Mouse (Mus musculus): ENCODE data around the gene Anks1b. TPM values are rescaled to one million over a fixed set of nuclear protein-coding genes. Genes with fewer than 3 reads are reported as not detected.

The Anks1b gene
- polyA plus RNA-seq, 1 experiment = 0.19 TPM

DNA sequence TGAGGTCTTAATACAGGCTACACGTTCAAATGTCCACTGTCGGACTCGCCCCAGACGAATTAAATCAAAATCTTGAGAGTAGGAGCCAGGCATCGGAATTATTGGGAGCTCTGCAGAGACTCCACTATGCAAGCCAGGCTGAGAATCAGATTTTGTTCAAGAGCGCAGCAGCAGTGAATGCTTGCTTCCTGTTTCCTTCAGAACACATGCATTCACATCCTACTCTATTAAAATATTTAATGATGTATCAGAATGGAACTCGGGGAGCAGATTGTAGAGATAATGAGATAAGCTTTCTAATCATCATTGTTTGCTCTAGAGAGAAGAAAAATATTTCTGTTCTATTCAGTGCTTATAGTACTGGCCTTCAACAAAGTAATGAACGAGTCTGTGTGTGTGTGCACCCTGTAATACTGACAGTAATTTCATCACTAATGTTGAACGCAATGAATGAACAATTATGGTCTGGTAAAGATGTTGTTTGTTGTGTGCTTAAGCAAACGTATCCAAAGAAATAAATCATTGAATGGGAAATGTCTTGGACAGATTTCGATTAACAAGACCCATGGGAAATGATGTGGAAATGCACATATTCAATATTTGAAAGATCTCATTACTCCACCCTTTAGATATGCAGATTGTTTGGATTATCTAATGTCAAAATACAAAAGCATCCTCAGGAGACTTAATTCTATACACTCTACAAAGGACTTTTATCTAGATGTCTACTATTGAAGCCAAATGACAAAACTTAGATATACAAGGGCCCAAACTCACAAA lies 835.7 kb downstream of the Anks1b start:
- WGBS = 74% methylated on average over 11 of the region's 11 CpGs
- Histone ChIP-seq H3K4me3 (ENCODE audit: extremely low read depth, insufficient read depth, insufficient read length) (no peak overlapping the region), H3K36me3 (ENCODE audit: control insufficient read depth, insufficient read depth, low read length) (no peaks in the 10 kb centered on the region), H3K4me1 (ENCODE audit: control insufficient read depth, insufficient read depth, insufficient read length) (no peaks in the 10 kb centered on the region), H3K27me3 (ENCODE audit: control insufficient read depth, insufficient read depth, low read length) (no peaks in the 10 kb centered on the region), H3K27ac (ENCODE audit: insufficient read depth, low read length) (no peak overlapping the region)
- TF ChIP-seq POLR2A (IDR thresholded peaks at IDR 0.05; ENCODE audit: low read depth, low read length) (no peak), CTCF (IDR thresholded peaks at IDR 0.05; ENCODE audit: extremely low read depth, insufficient read depth, insufficient read length, insufficient replicate concordance) (no peak)
- DNase-seq (ENCODE audit: low read depth in 1 of 2, low spot score in 2 of 2) = no peak

DNA sequence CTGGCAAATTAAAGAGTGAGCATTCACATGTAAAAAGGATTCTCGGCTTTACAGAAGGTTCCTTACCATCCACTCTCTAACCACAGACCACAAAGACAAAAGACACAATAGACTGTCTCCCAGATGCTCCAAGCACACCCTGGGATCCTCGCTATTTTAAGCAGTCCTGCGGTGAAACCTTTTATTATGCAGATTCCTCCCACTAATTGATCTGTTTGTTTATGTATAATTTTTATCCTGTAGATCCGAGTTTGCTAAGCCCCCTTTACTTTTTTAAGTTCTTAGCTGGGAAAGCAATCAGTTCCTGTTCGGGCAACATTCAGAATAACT lies 836.3 kb downstream of the Anks1b start:
- DNase-seq (ENCODE audit: low read depth in 1 of 2, low spot score in 2 of 2) = no peak
- Histone ChIP-seq H3K36me3 (ENCODE audit: control insufficient read depth, insufficient read depth, low read length) (no peaks in the 10 kb centered on the region), H3K4me3 (ENCODE audit: extremely low read depth, insufficient read depth, insufficient read length) (no peak overlapping the region), H3K27ac (ENCODE audit: insufficient read depth, low read length) (no peak overlapping the region), H3K27me3 (ENCODE audit: control insufficient read depth, insufficient read depth, low read length) (no peaks in the 10 kb centered on the region), H3K4me1 (ENCODE audit: control insufficient read depth, insufficient read depth, insufficient read length) (no peaks in the 10 kb centered on the region)
- 40% methylated on average over 5 of the region's 5 CpGs for WGBS
- TF ChIP-seq CTCF (IDR thresholded peaks at IDR 0.05; ENCODE audit: extremely low read depth, insufficient read depth, insufficient read length, insufficient replicate concordance) (no peak), POLR2A (IDR thresholded peaks at IDR 0.05; ENCODE audit: low read depth, low read length) (no peak)

DNA sequence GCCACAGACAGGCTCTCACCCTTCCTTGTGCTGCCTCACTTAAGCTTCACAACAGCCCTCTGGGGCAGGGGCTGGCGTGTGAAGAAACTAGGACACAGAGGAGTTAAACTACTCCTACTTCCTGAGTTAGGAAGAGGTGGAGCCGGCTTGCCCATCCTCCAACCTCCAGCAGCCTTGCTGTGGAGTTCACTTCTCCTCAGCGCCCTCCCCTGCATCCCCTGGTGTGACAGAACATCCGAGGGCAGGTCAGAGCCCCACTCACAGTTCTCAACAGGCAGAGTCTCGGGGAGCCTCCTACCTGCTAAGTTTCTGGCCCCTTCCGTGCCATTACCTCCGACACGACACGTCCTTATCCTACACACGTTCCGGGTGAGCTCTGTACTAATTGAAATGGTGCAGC lies 844.7 kb downstream of the Anks1b start:
- Histone ChIP-seq H3K4me1 (ENCODE audit: control insufficient read depth, insufficient read depth, insufficient read length) (no peaks in the 10 kb centered on the region), H3K4me3 (ENCODE audit: extremely low read depth, insufficient read depth, insufficient read length) (no peak overlapping the region), H3K27ac (ENCODE audit: insufficient read depth, low read length) (no peak overlapping the region), H3K27me3 (ENCODE audit: control insufficient read depth, insufficient read depth, low read length) (no peaks in the 10 kb centered on the region), H3K36me3 (ENCODE audit: control insufficient read depth, insufficient read depth, low read length) (no peaks in the 10 kb centered on the region)
- 51% methylated on average over 11 of the region's 11 CpGs for WGBS
- no peak for TF ChIP-seq POLR2A (IDR thresholded peaks at IDR 0.05; ENCODE audit: low read depth, low read length)
- no peak for TF ChIP-seq CTCF (IDR thresholded peaks at IDR 0.05; ENCODE audit: extremely low read depth, insufficient read depth, insufficient read length, insufficient replicate concordance)
- no peak for DNase-seq (ENCODE audit: low read depth in 1 of 2, low spot score in 2 of 2)

DNA sequence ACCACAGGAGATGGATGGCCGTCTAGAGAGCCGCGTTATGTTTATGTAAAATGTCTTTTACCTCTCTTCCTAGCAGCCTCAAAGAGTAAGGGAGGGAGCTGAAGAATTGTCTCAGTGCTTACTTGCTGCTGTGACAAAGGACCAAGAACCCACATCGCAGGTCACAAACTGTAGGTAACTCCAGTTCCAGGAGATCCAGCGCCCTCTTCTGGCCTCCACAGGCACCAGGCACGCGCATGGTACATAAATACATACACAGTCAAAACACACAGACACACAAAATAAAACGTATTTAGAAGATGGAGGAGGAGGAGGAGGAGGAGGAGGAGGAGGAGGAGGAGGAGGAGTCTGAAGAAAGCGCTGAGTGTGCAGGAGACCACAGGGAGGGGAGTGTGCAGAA lies 845.4 kb downstream of the Anks1b start:
- 88% methylated on average over 9 of the region's 9 CpGs for WGBS
- Histone ChIP-seq H3K27ac (ENCODE audit: insufficient read depth, low read length) (no peak overlapping the region), H3K27me3 (ENCODE audit: control insufficient read depth, insufficient read depth, low read length) (no peaks in the 10 kb centered on the region), H3K4me3 (ENCODE audit: extremely low read depth, insufficient read depth, insufficient read length) (no peak overlapping the region), H3K36me3 (ENCODE audit: control insufficient read depth, insufficient read depth, low read length) (no peaks in the 10 kb centered on the region), H3K4me1 (ENCODE audit: control insufficient read depth, insufficient read depth, insufficient read length) (no peaks in the 10 kb centered on the region)
- TF ChIP-seq POLR2A (IDR thresholded peaks at IDR 0.05; ENCODE audit: low read depth, low read length) = no peak
- no peak for TF ChIP-seq CTCF (IDR thresholded peaks at IDR 0.05; ENCODE audit: extremely low read depth, insufficient read depth, insufficient read length, insufficient replicate concordance)
- DNase-seq (ENCODE audit: low read depth in 1 of 2, low spot score in 2 of 2) = no peak

DNA sequence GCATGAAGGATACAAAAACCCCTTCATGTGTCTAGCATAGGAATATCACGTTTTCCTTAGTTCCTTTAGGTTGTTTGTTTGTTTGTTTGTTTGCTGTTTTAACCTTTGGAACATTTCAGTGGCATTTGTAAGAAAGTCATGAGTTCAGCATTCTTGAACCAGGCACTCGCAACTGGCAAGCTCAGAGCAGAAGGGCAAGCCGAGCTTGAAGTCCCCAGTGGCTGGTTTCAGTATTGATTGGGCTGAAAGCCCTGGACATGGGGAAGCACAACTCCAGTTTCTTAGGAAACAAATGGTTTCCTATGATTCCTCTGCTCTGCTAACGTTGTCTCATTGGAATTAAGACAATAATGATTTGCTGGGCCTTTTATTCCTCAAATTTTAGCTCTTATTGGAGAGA lies 846.7 kb downstream of the Anks1b start:
- no peak for DNase-seq (ENCODE audit: low read depth in 1 of 2, low spot score in 2 of 2)
- Histone ChIP-seq H3K4me1 (ENCODE audit: control insufficient read depth, insufficient read depth, insufficient read length) (no peaks in the 10 kb centered on the region), H3K27me3 (ENCODE audit: control insufficient read depth, insufficient read depth, low read length) (no peaks in the 10 kb centered on the region), H3K27ac (ENCODE audit: insufficient read depth, low read length) (no peak overlapping the region), H3K36me3 (ENCODE audit: control insufficient read depth, insufficient read depth, low read length) (no peaks in the 10 kb centered on the region), H3K4me3 (ENCODE audit: extremely low read depth, insufficient read depth, insufficient read length) (no peak overlapping the region)
- TF ChIP-seq CTCF (IDR thresholded peaks at IDR 0.05; ENCODE audit: extremely low read depth, insufficient read depth, insufficient read length, insufficient replicate concordance) (no peak), POLR2A (IDR thresholded peaks at IDR 0.05; ENCODE audit: low read depth, low read length) (no peak)
- WGBS = 58% methylated on average over 4 of the region's 4 CpGs

DNA sequence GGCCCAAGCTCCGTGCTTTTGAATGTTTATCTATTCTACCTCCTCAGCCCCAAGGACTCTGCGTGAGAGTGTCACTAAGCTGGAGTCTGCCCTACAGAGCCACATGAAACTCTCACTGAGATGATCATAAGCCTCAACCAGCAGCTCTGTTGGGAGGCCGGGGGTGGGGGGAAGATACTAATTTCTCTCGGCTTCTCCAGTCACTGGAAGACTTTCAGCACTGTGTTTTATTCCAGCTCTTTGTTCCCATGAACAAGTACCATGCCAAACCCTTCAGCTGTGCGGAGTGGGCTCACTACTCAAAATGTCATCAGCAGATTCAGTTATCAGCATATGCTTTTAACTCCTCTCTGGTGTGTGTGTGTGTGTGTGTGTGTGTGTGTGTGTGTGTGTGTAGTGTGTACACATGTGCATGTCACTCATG lies 849.8 kb downstream of the Anks1b start:
- no peak for DNase-seq (ENCODE audit: low read depth in 1 of 2, low spot score in 2 of 2)
- Histone ChIP-seq H3K27me3 (ENCODE audit: control insufficient read depth, insufficient read depth, low read length) (no peaks in the 10 kb centered on the region), H3K27ac (ENCODE audit: insufficient read depth, low read length) (no peak overlapping the region), H3K4me1 (ENCODE audit: control insufficient read depth, insufficient read depth, insufficient read length) (no peaks in the 10 kb centered on the region), H3K4me3 (ENCODE audit: extremely low read depth, insufficient read depth, insufficient read length) (no peak overlapping the region), H3K36me3 (ENCODE audit: control insufficient read depth, insufficient read depth, low read length) (no peaks in the 10 kb centered on the region)
- WGBS = 81% methylated on average over 5 of the region's 5 CpGs
- TF ChIP-seq CTCF (IDR thresholded peaks at IDR 0.05; ENCODE audit: extremely low read depth, insufficient read depth, insufficient read length, insufficient replicate concordance) = no peak
- no peak for TF ChIP-seq POLR2A (IDR thresholded peaks at IDR 0.05; ENCODE audit: low read depth, low read length)

DNA sequence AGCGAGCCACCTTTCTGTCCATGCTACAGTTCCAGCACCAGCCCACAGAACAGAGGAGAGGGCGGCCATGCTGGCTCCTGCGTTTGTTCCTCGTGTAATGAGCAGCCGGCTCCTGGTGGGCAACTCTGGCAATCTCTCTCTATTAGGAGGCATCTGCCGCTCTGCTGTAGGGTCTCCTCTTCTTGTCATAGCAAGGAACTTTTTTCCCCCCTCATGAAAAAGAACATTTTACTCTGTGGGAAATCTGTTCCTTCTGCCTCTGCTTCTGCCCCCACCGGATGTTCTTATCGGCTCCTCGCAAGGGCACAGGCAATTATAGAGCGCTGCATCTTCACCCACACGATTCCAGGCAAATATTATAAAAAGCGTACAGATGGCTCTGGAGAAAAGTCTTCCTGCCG lies 850.6 kb downstream of the Anks1b start:
- Histone ChIP-seq H3K27me3 (ENCODE audit: control insufficient read depth, insufficient read depth, low read length) (no peaks in the 10 kb centered on the region), H3K4me3 (ENCODE audit: extremely low read depth, insufficient read depth, insufficient read length) (no peak overlapping the region), H3K27ac (ENCODE audit: insufficient read depth, low read length) (no peak overlapping the region), H3K4me1 (ENCODE audit: control insufficient read depth, insufficient read depth, insufficient read length) (peaks cover 2% of the 10 kb centered on the region; the same call in 1 of the 2 replicates), H3K36me3 (ENCODE audit: control insufficient read depth, insufficient read depth, low read length) (no peaks in the 10 kb centered on the region)
- TF ChIP-seq CTCF (IDR thresholded peaks at IDR 0.05; ENCODE audit: extremely low read depth, insufficient read depth, insufficient read length, insufficient replicate concordance) = no peak
- no peak for TF ChIP-seq POLR2A (IDR thresholded peaks at IDR 0.05; ENCODE audit: low read depth, low read length)
- WGBS = 87% methylated on average over 13 of the region's 13 CpGs
- DNase-seq (ENCODE audit: low read depth in 1 of 2, low spot score in 2 of 2) = no peak
